Mouse (Mus musculus): ENCODE measurements at regions not wholly inside any gene's neighbourhood (a gene's known extent, or its start where the extent isn't known, plus 50 kb on each side); places are given as distances from the start of the nearest gene placed in this dataset.
"Not testable (repeated sequence)": the region's sequence is repeated elsewhere in the genome, so short reads cannot be mapped to it uniquely, and the experiment has no call there.

- in situ Hi-C loops (cut with MboI, MseI): not testable (repeated sequence)
These were observed 398.0 kb upstream of the Mdga2 start for GRCm38 (mm10) chr12:67620137-67620910.

GRCm38 (mm10) chr12:67618252-67618651 lies 395.9 kb upstream of the Mdga2 start:
- in situ Hi-C loops (cut with MboI, MseI): loop anchor here (10.0 kb wide), 1 partner anchor 983 kb away; no protein-coding TSS in a partner anchor

DNA sequence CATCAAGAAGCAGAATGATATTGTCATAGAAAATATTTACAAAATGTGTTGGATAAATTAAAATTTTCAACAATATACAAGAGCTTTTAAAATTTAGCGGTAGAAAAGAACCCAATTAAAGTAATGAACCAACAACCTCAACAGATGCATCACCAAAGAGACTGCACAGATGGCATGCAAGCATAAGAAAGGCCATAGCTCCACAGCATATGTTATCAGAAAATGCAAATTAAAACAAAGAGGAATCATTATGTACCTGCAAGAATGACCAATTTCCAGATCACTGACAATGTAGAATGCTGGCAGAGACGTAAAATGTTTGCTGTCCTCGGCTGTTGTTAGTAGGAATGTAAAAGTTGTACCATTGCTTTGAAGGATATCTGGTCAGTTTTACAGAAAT lies 376.6 kb upstream of the Mdga2 start:
- in situ Hi-C loops (cut with MboI, MseI): no loop called here
